Mouse (Mus musculus) c-Kit-positive CD71-positive TER-119-positive erythroid progenitor cells, embryonic 14.5 days (primary cell): ENCODE data around the gene Ormdl1.
"Not testable (repeated sequence)": the region's sequence is repeated elsewhere in the genome, so short reads cannot be mapped to it uniquely, and the experiment has no call there.

ENCODE experiments used
- DNase-seq: peaks from one replicate; pipeline ENCODE4 v3.0.0-alpha.2; 2013; ENCODE audit warnings: low spot score

Ormdl1 gene

GRCm38 (mm10) chr1:53296581-53297383, at the start of gene Ormdl1, which contains the start of the genes Pms1 and Gm28778:
TSS of gene Ormdl1 (plus strand) at chr1:53297095.
TSS of gene Pms1 (minus strand) at chr1:53297018.
TSS of gene Gm28778 (plus strand) at chr1:53297111.
- peak; percentile 89 for DNase-seq

DNA sequence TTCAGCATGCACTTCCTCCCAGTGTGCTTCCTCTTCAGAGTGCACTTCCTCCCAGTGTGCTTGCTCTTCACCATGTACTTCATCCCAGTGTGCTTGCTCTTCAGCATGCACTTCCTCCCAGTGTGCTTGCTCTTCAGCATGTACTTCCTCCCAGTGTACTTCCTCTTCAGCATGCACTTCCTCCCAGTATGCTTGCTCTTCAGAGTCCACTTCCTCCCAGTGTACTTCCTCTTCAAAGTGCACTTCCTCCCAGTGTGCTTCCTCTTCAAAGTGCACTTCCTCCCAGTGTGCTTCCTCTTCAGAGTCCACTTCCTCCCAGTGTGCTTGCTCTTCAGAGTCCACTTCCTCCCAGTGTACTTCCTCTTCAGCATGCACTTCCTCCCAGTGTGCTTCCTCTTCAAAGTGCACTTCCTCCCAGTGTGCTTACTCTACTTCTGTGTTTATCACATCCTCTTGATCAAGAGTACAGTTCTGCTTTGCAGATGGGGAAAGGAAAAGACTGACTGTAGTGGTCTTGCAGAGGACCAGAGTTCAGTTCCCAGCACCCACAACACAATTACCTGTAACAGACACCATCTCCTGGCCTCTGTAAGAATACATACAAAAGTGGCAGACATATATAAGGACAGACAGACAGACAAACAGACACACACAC, 31.8 kb upstream of the Ormdl1 start:
- not testable (repeated sequence) for DNase-seq

GRCm38 (mm10) chr1:53269901-53270300, 27.0 kb upstream of the Ormdl1 start:
- DNase-seq, result no peak

- DNase-seq, result no peak
Measured at GRCm38 (mm10) chr1:53272646-53273045, 24.2 kb upstream of the Ormdl1 start.

DNA sequence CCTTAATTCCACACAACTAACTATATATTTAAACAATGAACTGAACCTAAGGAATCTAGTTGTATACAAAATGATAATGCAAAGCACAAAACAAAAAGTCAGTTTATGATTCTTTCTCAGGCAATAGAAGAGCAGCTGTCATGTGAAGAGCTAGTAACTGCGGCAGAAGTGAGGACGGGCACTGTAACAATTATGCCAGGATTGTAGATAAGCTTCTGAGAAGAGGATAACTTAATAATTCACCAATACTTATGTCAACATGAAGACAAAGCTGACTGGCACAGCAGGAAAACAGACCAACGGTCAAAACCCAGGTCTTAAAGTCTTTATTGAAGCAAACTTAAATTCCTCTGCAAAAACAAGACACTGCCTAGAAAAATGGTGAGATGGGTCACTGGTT, 5.7 kb upstream of the Ormdl1 start:
- no peak for DNase-seq

GRCm38 (mm10) chr1:53300506-53300905, 3.6 kb downstream of the Ormdl1 start:
- DNase-seq, result no peak

- peak; percentile 83 for DNase-seq
Measured at GRCm38 (mm10) chr1:53312989-53313967, 16.4 kb downstream of the Ormdl1 start, which contains the start of gene Osgepl1. TSS of gene Osgepl1 (plus strand) at chr1:53313624.

- no peak for DNase-seq
Measured at GRCm38 (mm10) chr1:53321662-53322344, 24.9 kb downstream of the Ormdl1 start.

DNA sequence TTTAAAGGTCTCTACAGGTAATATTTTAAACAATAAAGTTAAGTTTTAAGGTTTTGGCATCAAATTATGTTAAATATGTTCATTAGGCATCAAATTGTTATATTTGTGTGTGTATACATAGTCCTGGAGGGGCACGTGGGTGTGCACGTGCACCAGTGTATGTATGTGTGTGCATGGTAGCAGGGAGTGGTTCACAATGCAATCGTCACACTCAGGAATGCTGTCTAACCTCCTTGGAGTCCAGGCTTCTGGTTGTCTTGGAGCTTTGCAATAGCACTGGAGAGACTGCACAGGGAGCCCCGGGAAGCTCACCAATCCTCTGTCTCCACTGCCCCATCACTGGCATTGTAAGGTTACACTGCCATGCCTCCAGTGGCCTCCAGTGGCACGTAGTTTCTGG, 26.4 kb downstream of the Ormdl1 start:
- DNase-seq, result no peak

- DNase-seq, result no peak
Measured at GRCm38 (mm10) chr1:53324277-53324676, 27.4 kb downstream of the Ormdl1 start.

DNA sequence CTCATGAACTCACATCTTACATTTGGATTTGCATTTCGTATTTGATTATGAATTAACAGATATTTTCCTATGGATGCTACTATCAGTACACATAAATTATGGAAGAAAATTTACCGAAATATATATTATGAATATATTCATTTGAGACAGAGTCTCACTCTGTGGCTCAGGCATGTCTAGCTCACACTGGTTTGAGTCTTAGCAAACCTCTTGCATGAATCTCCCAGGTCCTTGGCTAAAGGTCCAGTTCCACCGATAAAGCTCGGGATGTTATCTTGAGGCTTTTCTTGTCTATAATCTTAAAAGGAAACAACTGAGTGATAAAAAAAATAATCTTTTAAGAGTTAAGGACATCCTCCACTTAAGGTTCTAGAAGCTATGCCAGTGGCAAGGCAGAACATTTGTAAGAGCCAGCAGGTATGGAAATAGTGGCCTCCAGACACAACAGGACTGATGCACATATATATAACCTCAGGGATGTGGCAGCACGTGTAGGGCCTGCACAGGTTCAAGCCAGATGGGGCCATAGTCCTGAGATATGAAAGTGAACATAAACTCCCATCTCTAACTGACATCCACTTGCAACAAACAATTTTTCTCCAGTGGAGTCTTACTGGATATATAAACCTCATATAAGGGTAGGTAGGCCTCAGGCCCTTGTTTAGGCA, 28.1 kb downstream of the Ormdl1 start:
- DNase-seq, result no peak

DNA sequence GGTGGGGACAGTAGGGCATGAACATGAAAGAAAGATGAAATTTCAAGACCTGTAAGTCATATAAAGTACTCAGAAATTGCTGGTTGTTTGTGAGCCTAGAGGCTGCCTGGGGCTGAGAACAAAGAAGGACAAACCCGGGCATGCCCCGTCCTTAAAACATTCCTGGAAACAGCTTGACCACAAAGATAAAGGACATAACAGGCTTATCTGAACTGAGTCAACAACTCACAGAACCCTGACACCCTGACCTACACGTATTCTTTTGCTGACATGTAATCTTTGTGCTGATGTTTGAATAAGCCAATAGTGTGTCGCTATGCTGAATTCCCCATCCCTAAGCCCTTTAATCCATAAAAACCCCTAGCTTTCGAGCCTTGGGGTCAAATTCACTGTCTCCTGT, 36.6 kb downstream of the Ormdl1 start:
- not testable (repeated sequence) for DNase-seq

DNA sequence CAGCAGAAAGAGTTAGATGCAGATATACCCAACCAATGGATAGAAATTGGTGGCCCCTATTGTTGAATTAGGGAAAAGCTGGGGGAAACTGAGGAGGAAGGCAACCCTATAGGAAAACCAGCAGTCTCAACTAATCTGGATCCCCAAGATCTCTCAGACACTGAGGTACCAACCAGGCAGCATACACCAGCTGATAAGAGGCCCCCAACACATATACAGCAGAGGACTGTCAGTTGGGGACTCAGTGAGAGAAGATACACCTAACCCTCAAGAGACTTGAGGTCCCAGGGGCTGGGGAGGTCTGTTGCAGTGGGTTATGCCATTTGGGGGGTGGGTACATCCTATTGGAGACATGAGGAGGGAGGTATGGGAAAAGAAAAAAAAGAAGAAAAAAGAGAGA, 38.6 kb downstream of the Ormdl1 start:
- DNase-seq, result no peak

DNA sequence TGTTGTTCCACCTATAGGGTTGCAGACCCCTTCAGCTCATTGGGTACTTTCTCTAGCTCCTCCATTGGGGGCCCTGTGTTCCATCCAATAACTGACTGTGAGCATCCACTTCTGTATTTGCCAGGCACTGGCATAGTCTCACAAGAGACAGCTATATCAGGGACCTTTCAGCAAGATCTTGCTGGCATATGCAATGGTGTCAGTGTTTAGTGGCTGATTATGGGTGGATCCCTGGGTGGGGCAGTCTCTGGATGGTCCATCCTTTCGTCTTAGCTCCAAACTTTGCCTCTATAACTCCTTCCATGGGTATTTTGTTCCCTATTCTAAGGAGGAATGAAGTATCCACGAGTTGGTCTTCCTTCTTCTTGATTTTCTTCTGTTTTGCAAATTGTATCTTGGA, 40.5 kb downstream of the Ormdl1 start:
- DNase-seq, result not testable (repeated sequence)

- no peak for DNase-seq
Measured at GRCm38 (mm10) chr1:53341071-53341470, 44.2 kb downstream of the Ormdl1 start.

- peak; percentile 97 for DNase-seq
Measured at GRCm38 (mm10) chr1:53352327-53353261, 55.7 kb downstream of the Ormdl1 start, which contains the start of the genes Asdurf, Gm28551 and Asnsd1. TSS of gene Asdurf (minus strand) at chr1:53352619. TSS of gene Gm28551 (minus strand) at chr1:53352667. TSS of gene Asnsd1 (minus strand) at chr1:53352752.

DNA sequence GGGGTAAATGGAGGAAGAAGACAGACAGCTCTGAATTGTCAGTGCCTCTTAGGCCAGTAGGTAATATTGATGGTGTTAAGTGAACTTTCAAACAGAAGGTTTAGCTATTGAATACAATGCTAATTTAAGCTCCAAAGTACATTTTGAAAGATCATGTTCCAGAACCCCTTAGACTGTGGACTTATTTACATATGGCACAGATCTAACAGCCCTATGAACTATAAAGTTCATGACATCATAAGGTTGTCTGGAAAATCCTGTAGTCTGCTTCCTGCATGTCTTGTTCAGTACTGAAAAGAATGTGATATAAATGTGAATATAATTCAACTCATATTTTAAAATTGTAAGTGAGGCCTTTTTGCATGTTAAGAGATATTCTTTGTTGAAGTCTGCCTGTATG, 62.1 kb downstream of the Ormdl1 start:
- no peak for DNase-seq
